Mouse (Mus musculus): ENCODE results near the gene Sipa1l1. TPM values are rescaled to one million over a fixed set of nuclear protein-coding genes. Genes with fewer than 3 reads are reported as not detected.

Sipa1l1 gene
- total and polyA plus RNA-seq, 3 experiments: 13.6 to 36.7 (median 23.6) TPM

DNA sequence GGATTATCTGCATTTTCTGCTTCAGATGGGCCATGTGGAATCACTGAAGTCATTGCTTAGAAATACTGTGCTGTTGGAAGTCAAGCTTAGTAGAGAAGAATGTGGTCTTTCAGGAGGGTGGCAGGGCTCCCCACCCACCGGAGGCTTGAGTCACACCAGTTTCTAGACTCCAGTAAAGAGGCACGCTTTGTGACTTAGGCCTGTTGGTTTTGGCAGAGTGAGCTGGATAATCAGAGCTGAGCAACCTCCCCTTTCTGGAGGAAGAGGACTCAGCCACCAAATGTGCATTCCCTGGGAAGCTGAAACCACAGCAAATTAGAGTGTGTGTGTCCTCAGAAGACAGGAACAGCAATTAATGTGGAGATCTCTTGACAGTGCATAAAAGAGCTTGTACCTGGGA is 258.3 kb downstream of the Sipa1l1 start:
- no peak for TF ChIP-seq CTCF (conservative IDR thresholded peaks at IDR 0.05 in 1 of 2, IDR thresholded peaks at IDR 0.05 in 1 of 2; ENCODE audit: low read depth in 2 of 2, low read length in 2 of 2)
- TF ChIP-seq GABPA (IDR thresholded peaks at IDR 0.05; ENCODE audit: insufficient replicate concordance, low read depth, low read length): no peak
- no peak for TF ChIP-seq ZNF384 (IDR thresholded peaks at IDR 0.05; ENCODE audit: low read depth, low read length)
- TF ChIP-seq CHD1 (IDR thresholded peaks at IDR 0.05; ENCODE audit: low read depth, low read length): no peak
- TF ChIP-seq SIN3A (IDR thresholded peaks at IDR 0.05; ENCODE audit: low read length): no peak
- TF ChIP-seq MXI1 (IDR thresholded peaks at IDR 0.05; ENCODE audit: low read depth, low read length): no peak
- TF ChIP-seq MEF2A (IDR thresholded peaks at IDR 0.05; ENCODE audit: borderline replicate concordance, low read depth, low read length): no peak
- TF ChIP-seq MAFK (IDR thresholded peaks at IDR 0.05; ENCODE audit: insufficient replicate concordance, low read length): no peak
- TF ChIP-seq SMC3 (IDR thresholded peaks at IDR 0.05; ENCODE audit: low read depth, low read length): no peak
- TF ChIP-seq PAX5 (IDR thresholded peaks at IDR 0.05; ENCODE audit: low read length): no peak
- H3K4me2 ChIP-seq (ENCODE audit: insufficient read depth, low read depth, poor library complexity, severe bottlenecking): no peak overlapping the region
- in situ Hi-C loops (cut with MboI; ENCODE audit: low pct_ligation_motif_present, low pct_unique_long_range_greater_than_20kb, low sequenced_read_pairs): no loop called here
- H3K36me3 ChIP-seq (replicated peaks in 1 of 2; ENCODE audit: control insufficient read depth in 1 of 2, insufficient read depth in 1 of 2, low read length in 1 of 2): peaks cover 17 to 81% of the 10 kb centered on the region in 2 experiments
- peaks cover 9% of the 10 kb centered on the region for H3K9me3 ChIP-seq (replicated peaks; ENCODE audit: low read length)
- H3K27me3 ChIP-seq (replicated peaks): no peaks in the 10 kb centered on the region
- H3K79me2 ChIP-seq (replicated peaks; ENCODE audit: control insufficient read depth, extremely low read depth, insufficient read depth, poor library complexity, severe bottlenecking): no peaks in the 10 kb centered on the region
- DNase-seq (ENCODE audit: extremely low read depth): no peak
- dilution Hi-C loops (cut with MboI; ENCODE audit: extremely low pct_ligation_motif_present, extremely low pct_unique_long_range_greater_than_20kb, low sequenced_read_pairs): no loop called here
- peaks cover 3 to 7% of the 10 kb centered on the region in 2 experiments; a peak in 3 of 4 replicates for H3K4me1 ChIP-seq (ENCODE audit: control insufficient read depth in 1 of 2, insufficient read depth in 2 of 2)
- H3K27ac ChIP-seq (ENCODE audit: insufficient read depth, low read depth): no peak overlapping the region
- H3K4me3 ChIP-seq (replicated peaks in 1 of 3; ENCODE audit: low read depth in 2 of 3, low read length in 2 of 3, poor library complexity in 1 of 3): no peak overlapping the region
- no peak overlapping the region for H3K9ac ChIP-seq (ENCODE audit: insufficient read depth, low read depth)

DNA sequence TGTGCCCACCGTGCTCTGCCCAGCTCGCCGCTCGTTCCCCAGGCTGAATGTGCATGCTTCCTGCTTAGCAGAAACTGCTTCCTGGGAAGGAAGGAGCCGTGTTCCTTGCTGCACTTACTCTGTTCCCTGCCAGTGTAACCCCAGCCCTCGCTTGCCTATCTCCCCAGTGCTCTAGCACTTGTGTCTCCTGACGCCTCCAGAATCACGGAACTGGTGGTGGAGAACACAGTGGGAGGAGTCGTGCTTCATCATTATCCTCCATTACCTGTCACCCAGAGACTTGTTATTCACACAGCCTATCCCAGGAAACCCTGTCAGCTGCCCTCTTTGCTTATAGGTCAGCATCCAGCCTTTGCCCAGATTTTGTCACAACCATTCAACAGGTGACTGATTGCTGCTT is 259.3 kb downstream of the Sipa1l1 start:
- dilution Hi-C loops (cut with MboI; ENCODE audit: extremely low pct_ligation_motif_present, extremely low pct_unique_long_range_greater_than_20kb, low sequenced_read_pairs): no loop called here
- Histone ChIP-seq H3K27ac (ENCODE audit: insufficient read depth, low read depth) (no peak overlapping the region), H3K9ac (ENCODE audit: insufficient read depth, low read depth) (no peak overlapping the region), H3K4me3 (replicated peaks in 1 of 3; ENCODE audit: low read depth in 2 of 3, low read length in 2 of 3, poor library complexity in 1 of 3) (no peak overlapping the region), H3K36me3 (replicated peaks in 1 of 2; ENCODE audit: control insufficient read depth in 1 of 2, insufficient read depth in 1 of 2, low read length in 1 of 2) (peaks cover 20 to 79% of the 10 kb centered on the region in 2 experiments), H3K27me3 (replicated peaks) (no peaks in the 10 kb centered on the region), H3K4me1 (ENCODE audit: control insufficient read depth in 1 of 2, insufficient read depth in 2 of 2) (peaks cover 3 to 7% of the 10 kb centered on the region in 2 experiments; a peak in 3 of 4 replicates), H3K9me3 (replicated peaks; ENCODE audit: low read length) (peaks cover 9% of the 10 kb centered on the region), H3K79me2 (replicated peaks; ENCODE audit: control insufficient read depth, extremely low read depth, insufficient read depth, poor library complexity, severe bottlenecking) (no peaks in the 10 kb centered on the region), H3K4me2 (ENCODE audit: insufficient read depth, low read depth, poor library complexity, severe bottlenecking) (no peak overlapping the region)
- no peak for TF ChIP-seq SIN3A (IDR thresholded peaks at IDR 0.05; ENCODE audit: low read length)
- no peak for TF ChIP-seq POLR2AphosphoS2 (IDR thresholded peaks at IDR 0.05; ENCODE audit: low read depth, low read length)
- TF ChIP-seq JUND (conservative IDR thresholded peaks at IDR 0.05; ENCODE audit: low read depth, low read length): no peak
- no peak for TF ChIP-seq GABPA (IDR thresholded peaks at IDR 0.05; ENCODE audit: insufficient replicate concordance, low read depth, low read length)
- TF ChIP-seq IRF4 (IDR thresholded peaks at IDR 0.05; ENCODE audit: low read depth, low read length): no peak
- TF ChIP-seq CHD2 (IDR thresholded peaks at IDR 0.05; ENCODE audit: low read length): no peak
- TF ChIP-seq E2F4 (IDR thresholded peaks at IDR 0.05; ENCODE audit: insufficient replicate concordance, low read depth, low read length): no peak
- in situ Hi-C loops (cut with MboI; ENCODE audit: low pct_ligation_motif_present, low pct_unique_long_range_greater_than_20kb, low sequenced_read_pairs): no loop called here
- no peak for DNase-seq (ENCODE audit: extremely low read depth)
